Mouse (Mus musculus) kidney, postnatal 10 days (tissue): Measurements from ENCODE around the gene Trim2.

Experiments
- DNase-seq: peaks from one replicate; pipeline ENCODE4 v3.0.0; 2021; ENCODE audit warnings: mixed read lengths

Trim2 gene

DNA sequence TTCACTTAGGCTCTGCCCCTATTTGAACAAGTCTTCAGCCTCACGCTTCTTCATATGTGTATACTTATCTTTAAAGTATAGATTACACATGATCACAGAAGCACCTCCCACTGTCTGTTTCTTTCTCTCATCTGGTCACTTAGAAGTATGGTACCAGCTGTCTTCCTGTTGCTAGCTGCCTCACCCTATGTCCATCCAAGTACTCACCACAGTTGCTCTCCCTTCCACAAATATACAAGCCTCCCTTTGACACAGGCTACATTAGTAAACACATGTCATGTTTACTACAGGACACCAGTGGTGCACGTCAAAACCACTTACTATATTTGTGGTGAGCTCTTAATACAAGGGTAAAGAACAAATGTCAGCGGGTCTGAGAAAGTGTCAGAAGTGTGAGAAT lies 175.3 kb downstream of the Trim2 start:
- no peak for DNase-seq

DNA sequence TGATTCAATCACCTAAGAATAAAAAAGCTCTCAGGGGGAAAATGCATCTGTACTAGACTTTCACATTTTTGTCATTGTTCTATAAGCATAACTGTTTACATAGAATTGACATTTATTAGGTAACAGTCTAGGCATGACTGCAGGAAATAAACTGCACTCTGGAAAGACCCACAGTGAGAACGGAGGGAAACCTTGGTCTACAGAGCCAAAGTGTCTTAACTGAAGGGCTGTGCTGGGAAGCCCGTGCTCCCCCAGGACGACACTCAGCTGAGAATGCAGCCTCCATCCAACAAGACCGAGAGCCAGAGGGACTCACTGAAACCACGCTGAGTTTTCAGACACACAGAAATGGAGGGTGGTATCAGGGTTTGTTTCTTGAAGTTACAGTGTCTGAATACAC lies 175.9 kb downstream of the Trim2 start:
- DNase-seq, result no peak

- DNase-seq, result peak; percentile 54
Observed at GRCm38 (mm10) chr3:84128871-84129870, 177.5 kb downstream of the Trim2 start.

- no peak for DNase-seq
Observed at GRCm38 (mm10) chr3:84127431-84127830, 179.2 kb downstream of the Trim2 start.

DNA sequence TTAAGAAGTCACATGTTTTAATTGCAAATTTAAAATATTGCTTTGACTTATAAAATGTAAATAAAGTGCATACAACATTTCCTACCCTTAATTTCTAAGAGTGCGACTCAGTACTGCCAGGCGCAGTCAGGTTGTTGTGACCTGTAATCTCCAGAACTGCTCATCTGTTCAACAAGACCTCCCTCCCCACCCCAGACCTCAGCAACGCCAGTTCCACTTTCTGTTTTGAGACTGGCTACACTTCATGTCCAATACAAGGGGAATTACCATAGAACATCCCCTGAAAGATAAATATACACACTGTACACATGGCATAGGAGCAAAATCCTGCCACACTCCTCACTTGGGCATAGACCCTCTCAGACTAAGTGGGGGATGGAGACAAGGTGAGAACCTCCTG lies 180.0 kb downstream of the Trim2 start:
- no peak for DNase-seq

DNA sequence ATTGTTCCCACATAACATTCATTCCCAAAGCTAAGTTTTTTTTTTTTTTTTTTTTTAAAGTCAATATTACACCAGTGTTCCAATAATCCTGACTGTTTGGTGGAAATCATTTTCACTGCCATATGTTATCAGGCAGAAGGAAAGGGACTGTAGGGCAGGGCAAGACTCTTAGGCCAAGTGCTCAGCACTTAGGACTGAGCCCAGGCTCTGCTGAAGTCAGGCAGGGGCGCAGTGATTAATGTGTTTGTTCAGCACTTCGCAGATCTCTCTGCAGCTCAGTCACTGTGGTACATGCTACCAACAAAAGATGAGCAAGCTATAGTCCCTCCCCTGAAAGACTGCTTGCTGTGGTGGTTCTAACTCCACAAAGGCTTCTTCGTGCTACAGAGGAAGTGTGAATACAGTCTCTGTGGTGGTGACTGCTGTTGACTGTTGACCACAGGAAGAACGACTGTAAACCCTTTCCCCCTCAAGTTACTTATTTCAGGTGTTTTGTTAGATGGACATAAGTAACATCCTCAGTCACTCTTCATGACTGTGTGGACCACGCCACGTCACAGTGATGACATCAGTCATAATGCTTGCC lies 180.9 kb downstream of the Trim2 start:
- no peak for DNase-seq

GRCm38 (mm10) chr3:84123461-84123860 lies 183.2 kb downstream of the Trim2 start:
- peak; percentile 41 for DNase-seq

GRCm38 (mm10) chr3:84118718-84119117 lies 188.0 kb downstream of the Trim2 start:
- no peak for DNase-seq

DNA sequence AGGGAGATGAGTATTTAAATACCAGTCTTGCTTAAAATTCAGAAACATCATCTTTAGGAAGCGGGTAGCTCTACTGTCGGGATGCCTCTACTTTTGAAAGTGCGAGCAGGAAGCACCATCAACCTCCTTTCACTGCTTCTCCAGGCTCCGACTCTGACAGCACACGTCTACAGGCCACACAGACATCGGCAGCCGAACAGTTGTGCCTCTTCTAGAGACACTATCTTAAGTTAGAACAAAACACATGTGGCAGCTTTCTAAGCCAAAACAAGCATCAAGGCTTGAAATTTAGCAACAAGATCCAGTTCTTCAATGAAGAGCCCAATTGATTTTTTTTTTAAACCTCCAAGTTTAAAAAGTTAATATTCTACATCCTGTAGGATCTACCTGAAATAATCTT lies 188.5 kb downstream of the Trim2 start:
- no peak for DNase-seq
